Mouse (Mus musculus): ENCODE measurements around the gene Coil. TPM values are rescaled to one million over a fixed set of nuclear protein-coding genes. Genes with fewer than 3 reads are reported as not detected.

The Coil gene
- polyA plus RNA-seq, 1 experiment, result 6.8 TPM

- peaks cover 9% of the 10 kb centered on the region for H3K36me3 ChIP-seq (ENCODE audit: control insufficient read depth, insufficient read depth)
- H3K27me3 ChIP-seq (ENCODE audit: control insufficient read depth, insufficient read depth, insufficient read length), result no peaks in the 10 kb centered on the region
- no peaks in the 10 kb centered on the region for H3K79me2 ChIP-seq (ENCODE audit: control insufficient read depth, insufficient read depth)
- H3K79me3 ChIP-seq (ENCODE audit: low read depth), result no peaks in the 10 kb centered on the region
- no peak overlapping the region for H3K4me3 ChIP-seq (ENCODE audit: insufficient read depth, poor library complexity, severe bottlenecking)
- H3ac ChIP-seq (ENCODE audit: control insufficient read depth, insufficient read length, low read depth), result no peak overlapping the region
- no peak for TF ChIP-seq USF1 (IDR thresholded peaks at IDR 0.05; ENCODE audit: low read depth)
- TF ChIP-seq MYOD1 (IDR thresholded peaks at IDR 0.05; ENCODE audit: control insufficient read depth, insufficient read length, low read depth), result no peak
- TF ChIP-seq CTCF (IDR thresholded peaks at IDR 0.05; ENCODE audit: control insufficient read depth, insufficient read depth, insufficient read length), result no peak
Observed at GRCm38 (mm10) chr11:89020681-89021305, 50.7 kb downstream of the Coil start.

GRCm38 (mm10) chr11:89021687-89022086 lies 51.6 kb downstream of the Coil start:
- no peak for TF ChIP-seq USF1 (IDR thresholded peaks at IDR 0.05; ENCODE audit: low read depth)
- no peak for TF ChIP-seq CTCF (IDR thresholded peaks at IDR 0.05; ENCODE audit: control insufficient read depth, insufficient read depth, insufficient read length)
- no peak for TF ChIP-seq CEBPB (IDR thresholded peaks at IDR 0.05; ENCODE audit: low read depth)
- no peak for TF ChIP-seq FOSL1 (IDR thresholded peaks at IDR 0.05; ENCODE audit: insufficient read depth, low read length, poor library complexity, severe bottlenecking)
- TF ChIP-seq MYOG (IDR thresholded peaks at IDR 0.05; ENCODE audit: control insufficient read depth, extremely low read depth, insufficient read length), result no peak
- no peak for TF ChIP-seq MYOD1 (IDR thresholded peaks at IDR 0.05; ENCODE audit: control insufficient read depth, insufficient read length, low read depth)
- no peak for TF ChIP-seq MAX (IDR thresholded peaks at IDR 0.05)
- H3K4me3 ChIP-seq (ENCODE audit: insufficient read depth, poor library complexity, severe bottlenecking), result no peak overlapping the region
- no peaks in the 10 kb centered on the region for H3K27me3 ChIP-seq (ENCODE audit: control insufficient read depth, insufficient read depth, insufficient read length)
- H3K36me3 ChIP-seq (ENCODE audit: control insufficient read depth, insufficient read depth), result peaks cover 4% of the 10 kb centered on the region
- H3K79me2 ChIP-seq (ENCODE audit: control insufficient read depth, insufficient read depth), result no peaks in the 10 kb centered on the region
- no peaks in the 10 kb centered on the region for H3K79me3 ChIP-seq (ENCODE audit: low read depth)
- no peak overlapping the region for H3ac ChIP-seq (ENCODE audit: control insufficient read depth, insufficient read length, low read depth)

- no peak for TF ChIP-seq MAX (IDR thresholded peaks at IDR 0.05)
- TF ChIP-seq CTCF (IDR thresholded peaks at IDR 0.05; ENCODE audit: control insufficient read depth, insufficient read depth, insufficient read length), result no peak
- no peak for TF ChIP-seq USF1 (IDR thresholded peaks at IDR 0.05; ENCODE audit: low read depth)
- TF ChIP-seq MYOG (IDR thresholded peaks at IDR 0.05; ENCODE audit: control insufficient read depth, extremely low read depth, insufficient read length), result no peak
- TF ChIP-seq CEBPB (IDR thresholded peaks at IDR 0.05; ENCODE audit: low read depth), result no peak
- no peak for TF ChIP-seq MYOD1 (IDR thresholded peaks at IDR 0.05; ENCODE audit: control insufficient read depth, insufficient read length, low read depth)
- no peak for TF ChIP-seq FOSL1 (IDR thresholded peaks at IDR 0.05; ENCODE audit: insufficient read depth, low read length, poor library complexity, severe bottlenecking)
- Histone ChIP-seq H3K79me2 (ENCODE audit: control insufficient read depth, insufficient read depth) (no peaks in the 10 kb centered on the region), H3ac (ENCODE audit: control insufficient read depth, insufficient read length, low read depth) (no peak overlapping the region), H3K4me3 (ENCODE audit: insufficient read depth, poor library complexity, severe bottlenecking) (no peak overlapping the region), H3K79me3 (ENCODE audit: low read depth) (no peaks in the 10 kb centered on the region), H3K27me3 (ENCODE audit: control insufficient read depth, insufficient read depth, insufficient read length) (no peaks in the 10 kb centered on the region), H3K36me3 (ENCODE audit: control insufficient read depth, insufficient read depth) (no peaks in the 10 kb centered on the region)
Observed at GRCm38 (mm10) chr11:89022120-89022731, 52.2 kb downstream of the Coil start.

GRCm38 (mm10) chr11:89023477-89023876 lies 53.4 kb downstream of the Coil start:
- H3K79me2 ChIP-seq (ENCODE audit: control insufficient read depth, insufficient read depth), result no peaks in the 10 kb centered on the region
- TF ChIP-seq MYOD1 (IDR thresholded peaks at IDR 0.05; ENCODE audit: control insufficient read depth, insufficient read length, low read depth) (no peak), FOSL1 (IDR thresholded peaks at IDR 0.05; ENCODE audit: insufficient read depth, low read length, poor library complexity, severe bottlenecking) (no peak), CEBPB (IDR thresholded peaks at IDR 0.05; ENCODE audit: low read depth) (no peak), MAX (IDR thresholded peaks at IDR 0.05) (no peak), MYOG (IDR thresholded peaks at IDR 0.05; ENCODE audit: control insufficient read depth, extremely low read depth, insufficient read length) (no peak), CTCF (IDR thresholded peaks at IDR 0.05; ENCODE audit: control insufficient read depth, insufficient read depth, insufficient read length) (no peak), USF1 (IDR thresholded peaks at IDR 0.05; ENCODE audit: low read depth) (no peak)
- H3K36me3 ChIP-seq (ENCODE audit: control insufficient read depth, insufficient read depth), result no peaks in the 10 kb centered on the region
- no peaks in the 10 kb centered on the region for H3K79me3 ChIP-seq (ENCODE audit: low read depth)
- H3K4me3 ChIP-seq (ENCODE audit: insufficient read depth, poor library complexity, severe bottlenecking), result no peak overlapping the region
- H3K27me3 ChIP-seq (ENCODE audit: control insufficient read depth, insufficient read depth, insufficient read length), result no peaks in the 10 kb centered on the region
- no peak overlapping the region for H3ac ChIP-seq (ENCODE audit: control insufficient read depth, insufficient read length, low read depth)

GRCm38 (mm10) chr11:89024181-89024881 lies 54.3 kb downstream of the Coil start:
- TF ChIP-seq USF1 (IDR thresholded peaks at IDR 0.05; ENCODE audit: low read depth) (no peak), FOSL1 (IDR thresholded peaks at IDR 0.05; ENCODE audit: insufficient read depth, low read length, poor library complexity, severe bottlenecking) (peak; percentile 12), MYOD1 (IDR thresholded peaks at IDR 0.05; ENCODE audit: control insufficient read depth, insufficient read length, low read depth) (no peak)
- Histone ChIP-seq H3K79me2 (ENCODE audit: control insufficient read depth, insufficient read depth) (no peaks in the 10 kb centered on the region), H3ac (ENCODE audit: control insufficient read depth, insufficient read length, low read depth) (no peak overlapping the region), H3K27me3 (ENCODE audit: control insufficient read depth, insufficient read depth, insufficient read length) (no peaks in the 10 kb centered on the region), H3K4me3 (ENCODE audit: insufficient read depth, poor library complexity, severe bottlenecking) (no peak overlapping the region), H3K79me3 (ENCODE audit: low read depth) (no peaks in the 10 kb centered on the region), H3K36me3 (ENCODE audit: control insufficient read depth, insufficient read depth) (no peaks in the 10 kb centered on the region)
